Mouse (Mus musculus) heart, embryonic 14.5 days (tissue): ENCODE data around the gene Ganc. TPM values are rescaled to one million over a fixed set of nuclear protein-coding genes. Genes with fewer than 3 reads are reported as not detected.
A peak's percentile ranks its signal among the peaks of the same experiment; 100 is the strongest.

Source experiments
- ATAC-seq: fragments of 200-750 bp; cut with Nextera tagmentation; 2 replicates; pipeline ENCODE4 v1.8.0; 2017; ENCODE audit warnings: low read depth, moderate TSS enrichment; ENCODE audit not compliant: insufficient number of reproducible peaks, insufficient read depth, low FRiP score
- H3K27ac ChIP-seq, 2 experiments: fragments of 200-500 bp in 1 of 2; fragments of 300-500 bp in 1 of 2; sonication (generic) in 1 of 2; replicated peaks in 1 of 2; 2 replicates each; pipeline ENCODE4 v1.5.1; 2012 to 2014; ENCODE audit warnings: low read depth in 2 of 2, low read length in 2 of 2, control low read depth in 1 of 2, mild to moderate bottlenecking in 1 of 2, mixed read lengths in 1 of 2; ENCODE audit not compliant: control insufficient read depth in 1 of 2, insufficient read depth in 1 of 2
- H3K27me3 ChIP-seq: fragments of 300-500 bp; sonication (generic); 2 replicates; pipeline ENCODE4 v1.6.1; 2014; ENCODE audit warnings: mild to moderate bottlenecking, low read length, control low read depth; ENCODE audit not compliant: control insufficient read depth, insufficient read depth
- H3K36me3 ChIP-seq: fragments of 300-500 bp; sonication (generic); 2 replicates; pipeline ENCODE4 v1.6.1; 2014; ENCODE audit warnings: mild to moderate bottlenecking, control low read depth, low read length, mixed read lengths; ENCODE audit not compliant: control insufficient read depth, insufficient read depth
- H3K4me1 ChIP-seq, 2 experiments: fragments of 200-500 bp in 1 of 2; fragments of 300-500 bp in 1 of 2; sonication (generic) in 1 of 2; 2 replicates each; pipeline ENCODE4 v1.6.1; 2012 to 2014; ENCODE audit warnings: low read length in 2 of 2, control low read depth in 1 of 2, mixed read lengths in 1 of 2; ENCODE audit not compliant: control insufficient read depth in 2 of 2, insufficient read depth in 2 of 2
- H3K4me2 ChIP-seq: fragments of 300-500 bp; sonication (generic); 2 replicates; pipeline ENCODE4 v1.6.1; 2014; ENCODE audit warnings: mild to moderate bottlenecking, low read length
- H3K4me3 ChIP-seq, 2 experiments: fragments of 200-500 bp in 1 of 2; fragments of 300-500 bp in 1 of 2; sonication (generic) in 1 of 2; 2 replicates each; pipeline ENCODE4 v1.5.1; 2012 to 2014; ENCODE audit warnings: low read length in 2 of 2, mild to moderate bottlenecking in 2 of 2, control low read depth in 1 of 2, low read depth in 1 of 2, moderate library complexity in 1 of 2; ENCODE audit not compliant: control insufficient read depth in 1 of 2, insufficient read depth in 1 of 2
- H3K9ac ChIP-seq: fragments of 300-500 bp; sonication (generic); 2 replicates; pipeline ENCODE4 v1.6.1; 2014; ENCODE audit warnings: mild to moderate bottlenecking, low read length
- H3K9me3 ChIP-seq: fragments of 300-500 bp; sonication (generic); 2 replicates; pipeline ENCODE4 v1.6.1; 2016; ENCODE audit warnings: low read length, control low read depth; ENCODE audit not compliant: control insufficient read depth
- WGBS: fragments of 180-500 bp; shearing (Covaris S2); extraction: QIAGEN DNeasy Blood & Tissue Kit; methylation state at CpG from one replicate; pipeline ENCODE4 v1.1.7; 2014; 5-methylcytosine and 5-hydroxymethylcytosine counted together
- polyA plus RNA-seq: library from polyadenylated mRNA; unstranded; fragments of >200 nt; fragmentation: Nextera tagmentation; extraction: Ambion mirVana; gene quantifications from 2 replicates; pipeline ENCODE4 v1.2.1, GENCODE M21; 2014

Ganc gene
- polyA plus RNA-seq, 1 experiment from 2014 or later: 9.8 TPM

- Histone ChIP-seq H3K4me2 (no peak overlapping the region), H3K27me3 (no peaks in the 10 kb centered on the region), H3K36me3 (no peaks in the 10 kb centered on the region), H3K9ac (no peak overlapping the region), H3K9me3 (0 out of 2 replicates have a peak, but pooled peaks cover 4% of the 10 kb centered on the region), H3K4me3 (no peak overlapping the region), H3K4me1 (no peaks in the 10 kb centered on the region), H3K27ac (no peak overlapping the region)
- 82% methylated on average over 3 of the region's 3 CpGs for WGBS
- no peak for ATAC-seq
These were observed 65.5 kb downstream of the Ganc start for GRCm38 (mm10) chr2:120469220-120469619.

- 0 out of 2 replicates have a peak, but pooled peaks cover 4% of the 10 kb centered on the region for H3K9me3 ChIP-seq
- no peak overlapping the region for H3K9ac ChIP-seq
- H3K27ac ChIP-seq: no peak overlapping the region
- H3K36me3 ChIP-seq: no peaks in the 10 kb centered on the region
- H3K4me3 ChIP-seq: no peak overlapping the region
- WGBS: 87% methylated on average over 10 of the region's 10 CpGs
- no peak for ATAC-seq
- no peaks in the 10 kb centered on the region for H3K4me1 ChIP-seq
- H3K27me3 ChIP-seq: no peaks in the 10 kb centered on the region
- H3K4me2 ChIP-seq: no peak overlapping the region
These were observed 66.0 kb downstream of the Ganc start for GRCm38 (mm10) chr2:120469715-120470114.

- no peaks in the 10 kb centered on the region for H3K36me3 ChIP-seq
These were observed 67.2 kb downstream of the Ganc start for GRCm38 (mm10) chr2:120470856-120471255.

GRCm38 (mm10) chr2:120476277-120477087 lies 72.8 kb downstream of the Ganc start:
- Histone ChIP-seq H3K9me3 (0 out of 2 replicates have a peak, but pooled peaks cover 4% of the 10 kb centered on the region), H3K36me3 (no peaks in the 10 kb centered on the region), H3K4me1 (no peaks in the 10 kb centered on the region), H3K27ac (no peak overlapping the region), H3K4me3 (no peak overlapping the region), H3K4me2 (no peak overlapping the region), H3K27me3 (no peaks in the 10 kb centered on the region), H3K9ac (no peak overlapping the region)
- WGBS: 78% methylated on average over 13 of the region's 13 CpGs
- ATAC-seq: no peak

More at GRCm38 (mm10) chr2:120470856-120471255, 67.2 kb downstream of the Ganc start:
- H3K4me2 ChIP-seq: no peak overlapping the region
- no peak for ATAC-seq
- no peaks in the 10 kb centered on the region for H3K27me3 ChIP-seq
- H3K27ac ChIP-seq: no peak overlapping the region
- no peak overlapping the region for H3K9ac ChIP-seq
- H3K9me3 ChIP-seq: 0 out of 2 replicates have a peak, but pooled peaks cover 4% of the 10 kb centered on the region
- no peak overlapping the region for H3K4me3 ChIP-seq
- WGBS: 76% methylated on average over 4 of the region's 4 CpGs
- no peaks in the 10 kb centered on the region for H3K4me1 ChIP-seq

- peaks cover 5 to 11% of the 10 kb centered on the region in 2 experiments for H3K4me1 ChIP-seq
- no peak overlapping the region for H3K9ac ChIP-seq
- H3K9me3 ChIP-seq: 0 out of 2 replicates have a peak, but pooled peaks cover 4% of the 10 kb centered on the region
- H3K4me3 ChIP-seq: no peak overlapping the region
- 34% methylated on average over 3 of the region's 3 CpGs for WGBS
- H3K27me3 ChIP-seq: no peaks in the 10 kb centered on the region
- H3K36me3 ChIP-seq: no peaks in the 10 kb centered on the region
- H3K4me2 ChIP-seq: no peak overlapping the region
- ATAC-seq: no peak
- H3K27ac ChIP-seq: no peak overlapping the region
These were observed 74.9 kb downstream of the Ganc start for GRCm38 (mm10) chr2:120478600-120478999.

GRCm38 (mm10) chr2:120481921-120482320 lies 78.2 kb downstream of the Ganc start:
- H3K36me3 ChIP-seq: no peaks in the 10 kb centered on the region

GRCm38 (mm10) chr2:120482506-120483389 lies 79.1 kb downstream of the Ganc start:
- H3K27me3 ChIP-seq: no peaks in the 10 kb centered on the region
- 58% methylated on average over 8 of the region's 8 CpGs for WGBS
- H3K4me3 ChIP-seq: no peak overlapping the region
- H3K27ac ChIP-seq: peak overlapping the region; percentile 55 to 66
- peaks cover 5 to 11% of the 10 kb centered on the region in 2 experiments for H3K4me1 ChIP-seq
- no peak overlapping the region; the same call in 1 of the 2 replicates for H3K9ac ChIP-seq
- H3K4me2 ChIP-seq: peak overlapping the region; percentile 12; the same call in 1 of the 2 replicates
- H3K36me3 ChIP-seq: no peaks in the 10 kb centered on the region
- ATAC-seq: no peak
- H3K9me3 ChIP-seq: no peaks in the 10 kb centered on the region

More at GRCm38 (mm10) chr2:120481921-120482320, 78.2 kb downstream of the Ganc start:
- Histone ChIP-seq H3K4me2 (no peak overlapping the region), H3K4me1 (peaks cover 5 to 11% of the 10 kb centered on the region in 2 experiments), H3K4me3 (no peak overlapping the region), H3K9ac (no peak overlapping the region), H3K27me3 (no peaks in the 10 kb centered on the region), H3K9me3 (no peaks in the 10 kb centered on the region), H3K27ac (peak overlapping the region in 1 of 2 experiments; percentile 12; a peak in 1 of 4 replicates)
- WGBS: 60% methylated on average over 8 of the region's 8 CpGs
- no peak for ATAC-seq
